Mouse (Mus musculus) embryonic fibroblast, embryonic 13.5 days (primary cell): ENCODE measurements around the gene Nectin4.

Source experiments
- CTCF ChIP-seq: IDR thresholded peaks from 2 replicates; pipeline ENCODE4 v1.5.1; 2011; ENCODE audit warnings: mild to moderate bottlenecking, control low read depth, low read length, moderate library complexity, borderline replicate concordance; ENCODE audit not compliant: insufficient read depth
- POLR2A ChIP-seq: IDR thresholded peaks from 2 replicates; pipeline ENCODE4 v1.6.1; 2011; ENCODE audit warnings: low read depth, mild to moderate bottlenecking, control low read depth, low read length, moderate library complexity

- TF ChIP-seq POLR2A (no peak), CTCF (no peak)
These were observed 25.8 kb upstream of the Nectin4 start for GRCm38 (mm10) chr1:171343922-171344677.
